Mouse (Mus musculus) mammary gland, adult 2 months (tissue): ENCODE data around the gene Foxn3. TPM values are rescaled to one million over a fixed set of nuclear protein-coding genes. Genes with fewer than 3 reads are reported as not detected.

Experiments used
- polyA plus RNA-seq: library from polyadenylated mRNA; depleted of rRNA; stranded (reverse); fragments of >200 nt; gene quantifications from 2 replicates; pipeline ENCODE4 v1.2.3, GENCODE M21; 2012; ENCODE audit warnings: low replicate concordance; rRNA removed

The Foxn3 gene
- polyA plus RNA-seq: 53.4 and 53.5 TPM in 2 replicates

GRCm38 (mm10) chr12:99563219-99564059 is at the start of gene Foxn3:
Gene Foxn3, minus strand, starts transcription at chr12:99563582.

